Mouse (Mus musculus) B cell, adult 2 months (primary cell): ENCODE measurements at regions not wholly inside any gene's neighbourhood (a gene's known extent, or its start where the extent isn't known, plus 50 kb on each side); places are given as distances from the start of the nearest gene placed in this dataset.

Experiments used
- DNase-seq, 2 experiments: peaks; one replicate each; pipeline ENCODE4 v3.0.0; 2022

GRCm38 (mm10) chr11:71976724-71977481, 60.4 kb downstream of the Aipl1 start:
- no peak for DNase-seq

GRCm38 (mm10) chr11:71971351-71971750, 66.0 kb downstream of the Aipl1 start:
- DNase-seq = no peak

DNA sequence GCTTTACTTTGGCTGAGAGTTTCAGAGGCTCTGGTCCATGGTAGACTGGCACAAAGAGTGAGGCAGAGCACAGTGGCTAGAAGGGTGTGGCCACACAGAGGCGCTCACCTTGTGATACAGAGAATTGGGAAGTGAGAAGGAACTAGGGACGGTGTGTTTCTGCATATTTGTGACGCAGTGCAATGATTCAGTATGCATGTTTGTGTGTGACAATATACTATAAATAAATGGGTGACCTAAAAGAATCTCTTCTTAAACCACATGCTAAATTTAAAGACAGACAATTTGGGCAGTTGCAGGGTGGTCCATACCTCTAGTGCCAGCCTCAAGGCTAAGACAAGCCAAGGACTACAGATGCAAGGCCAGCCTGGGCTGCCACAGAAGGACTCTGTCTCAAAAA, 75.0 kb downstream of the Aipl1 start:
- peak in 1 of 2 experiments; percentile 7 for DNase-seq

GRCm38 (mm10) chr11:71952533-71952932, 84.8 kb downstream of the Aipl1 start:
- DNase-seq = no peak

GRCm38 (mm10) chr11:71947161-71947560, 90.1 kb downstream of the Aipl1 start:
- DNase-seq = no peak

DNA sequence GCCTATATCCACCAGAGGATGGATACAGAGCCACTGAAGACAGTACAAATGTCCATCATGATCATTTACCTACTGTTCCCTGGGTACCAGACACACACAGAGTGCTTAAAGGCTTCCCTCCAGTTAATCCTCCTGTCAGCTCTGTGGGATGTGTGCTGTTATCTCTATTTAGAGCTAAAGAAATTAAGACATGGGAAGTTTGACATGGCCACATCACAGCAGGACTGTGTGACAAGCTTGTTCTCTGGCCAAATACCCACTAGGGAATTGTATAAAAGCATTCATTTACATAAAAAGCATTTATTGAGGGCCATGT, 92.3 kb downstream of the Aipl1 start:
- no peak for DNase-seq

DNA sequence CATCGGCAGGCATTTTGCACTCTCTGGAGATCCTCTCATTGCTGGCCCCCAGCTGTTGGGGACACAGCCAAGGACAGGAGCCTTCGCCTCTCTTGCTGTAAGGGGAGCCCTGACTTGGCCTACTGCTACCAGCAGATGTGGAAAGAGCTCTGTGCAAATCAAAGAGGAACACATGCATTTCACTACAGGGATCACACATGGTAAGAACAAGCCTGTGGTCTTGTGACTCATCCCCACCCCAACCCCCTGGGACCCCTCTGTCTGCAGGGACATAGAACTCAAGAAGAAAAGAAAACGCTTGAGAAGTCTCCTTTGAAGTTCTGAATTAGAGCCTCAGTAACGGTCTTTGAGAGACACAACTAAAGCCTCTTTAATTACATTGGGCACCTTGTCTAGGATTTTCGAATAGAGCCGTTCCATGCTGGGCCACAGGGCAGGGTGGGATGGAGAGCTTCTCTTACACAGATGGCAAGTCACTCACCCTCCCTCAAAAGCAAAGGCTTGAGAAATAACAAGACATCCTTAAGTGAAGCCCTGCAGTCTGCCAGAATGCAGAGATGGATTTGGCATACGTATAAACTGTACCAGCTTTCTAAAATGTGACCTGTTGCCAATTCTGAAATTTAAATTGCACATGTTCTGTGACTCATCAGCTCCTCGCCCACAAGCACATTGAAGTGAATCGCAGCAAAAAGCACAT, 92.8 kb downstream of the Aipl1 start:
- peak in 1 of 2 experiments; percentile 17 for DNase-seq

- DNase-seq = no peak
Observed at GRCm38 (mm10) chr11:71943512-71943911, 93.8 kb downstream of the Aipl1 start.

DNA sequence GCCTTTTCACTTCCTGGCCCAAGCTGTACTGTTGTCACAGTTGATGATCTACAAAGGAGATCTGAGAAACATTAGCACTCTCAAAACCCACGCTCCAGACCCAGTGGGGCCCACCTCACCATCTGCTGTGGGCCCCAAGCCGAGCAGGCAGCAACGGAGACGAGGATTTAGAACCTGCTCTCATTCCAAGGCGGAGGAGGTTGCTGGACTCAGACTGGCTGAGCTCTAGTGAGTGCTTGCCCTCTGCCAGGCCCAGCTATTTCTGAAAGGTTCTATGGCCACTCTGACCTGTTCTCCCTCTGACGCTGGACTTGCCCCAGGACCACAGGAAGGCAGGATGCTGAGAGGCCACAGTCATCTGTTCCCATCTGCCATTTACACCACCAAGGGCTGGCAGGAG, 98.2 kb downstream of the Aipl1 start:
- no peak for DNase-seq

DNA sequence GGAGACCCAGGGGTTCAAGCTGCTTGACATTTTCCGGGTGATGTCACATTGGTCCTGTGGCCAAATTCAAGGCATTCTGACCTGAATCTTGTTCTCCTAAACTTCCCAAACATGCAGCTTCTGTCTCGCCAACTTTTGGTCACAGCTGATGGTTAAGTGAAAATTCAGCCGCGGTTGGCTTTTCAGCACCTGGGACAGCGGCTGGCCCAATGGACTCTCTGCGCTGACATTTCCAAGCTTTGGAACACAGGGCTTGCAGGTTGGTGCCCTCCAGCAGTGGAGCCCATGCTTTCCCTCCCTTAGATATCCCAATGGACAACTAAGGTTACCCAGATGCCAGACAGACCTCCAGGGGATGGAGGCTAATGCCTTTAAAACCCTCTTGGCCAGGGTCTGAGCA, 100.2 kb downstream of the Aipl1 start:
- peak; percentile 2 to 6 for DNase-seq

GRCm38 (mm10) chr11:71929716-71930488, 107.4 kb downstream of the Aipl1 start:
- no peak for DNase-seq

DNA sequence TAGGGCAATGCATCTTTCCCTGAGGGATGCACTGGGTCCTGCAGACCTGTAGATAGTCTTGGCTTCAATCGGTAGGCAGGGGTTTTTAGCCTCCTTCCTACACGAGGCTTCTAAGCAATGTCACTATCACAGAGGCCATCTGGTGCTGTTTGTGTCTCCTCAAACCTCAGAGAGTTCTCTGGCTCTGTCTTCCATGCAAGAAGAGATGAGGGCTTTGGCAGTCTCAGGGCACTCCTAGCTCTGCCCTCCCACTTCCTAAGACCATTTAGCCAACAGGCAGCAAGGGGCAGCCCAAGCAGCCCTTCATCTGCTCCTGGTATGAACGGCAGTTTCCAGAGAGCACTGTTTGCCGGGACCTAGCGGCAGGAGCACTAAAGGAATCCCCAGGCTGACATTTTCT, 122.6 kb downstream of the Aipl1 start:
- DNase-seq = no peak

DNA sequence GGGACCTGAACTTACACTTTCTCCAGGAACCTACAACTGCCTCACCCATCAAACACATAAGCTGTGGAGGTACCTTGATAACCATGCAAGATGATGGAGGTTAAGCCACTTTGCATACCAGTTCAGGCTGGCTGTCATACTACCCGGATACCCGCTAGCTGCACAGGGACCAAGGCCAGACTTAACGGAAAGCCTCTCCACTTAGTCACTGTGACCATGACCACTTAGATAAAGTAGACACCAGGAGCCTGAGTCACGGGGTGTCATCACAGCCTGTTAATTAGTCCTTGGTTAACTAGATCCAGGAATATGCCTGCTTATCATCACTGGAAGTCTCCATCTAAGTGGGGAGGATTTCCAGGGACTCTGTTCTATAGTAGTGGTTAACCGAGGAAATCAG, 124.7 kb downstream of the Aipl1 start:
- DNase-seq = no peak

GRCm38 (mm10) chr11:71911284-71911683, 126.0 kb downstream of the Aipl1 start:
- DNase-seq = no peak

GRCm38 (mm10) chr11:71908616-71909015, 128.7 kb downstream of the Aipl1 start:
- DNase-seq = no peak

- DNase-seq = no peak
Observed at GRCm38 (mm10) chr11:71903020-71903410, 134.3 kb downstream of the Aipl1 start.

GRCm38 (mm10) chr11:71902304-71903019, 134.8 kb downstream of the Aipl1 start:
- DNase-seq = no peak

GRCm38 (mm10) chr11:71900816-71901215, 136.5 kb downstream of the Aipl1 start:
- DNase-seq = no peak

DNA sequence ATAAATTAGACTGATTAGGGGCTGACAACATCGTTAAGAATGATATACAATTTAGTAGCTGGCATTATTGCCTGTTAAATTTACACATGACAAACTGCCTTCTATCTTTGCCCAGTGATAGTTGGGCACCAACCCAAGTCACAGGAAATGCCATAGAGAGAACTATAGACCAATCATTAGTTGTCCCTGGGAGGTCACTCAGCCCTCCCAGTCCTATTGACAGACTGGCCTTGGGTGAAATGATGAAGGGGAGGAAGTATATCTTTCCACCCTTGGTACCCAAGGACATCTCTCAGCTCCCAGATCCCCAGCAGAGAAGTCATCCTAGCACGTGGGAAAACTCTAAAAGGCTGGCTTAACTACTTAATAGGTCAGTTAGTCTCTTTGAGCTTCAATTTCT, 139.8 kb downstream of the Aipl1 start:
- no peak for DNase-seq

GRCm38 (mm10) chr11:71897141-71897540, 140.2 kb downstream of the Aipl1 start:
- no peak for DNase-seq

- DNase-seq = no peak
Observed at GRCm38 (mm10) chr11:71891181-71891580, 141.5 kb downstream of the Wscd1 start.

DNA sequence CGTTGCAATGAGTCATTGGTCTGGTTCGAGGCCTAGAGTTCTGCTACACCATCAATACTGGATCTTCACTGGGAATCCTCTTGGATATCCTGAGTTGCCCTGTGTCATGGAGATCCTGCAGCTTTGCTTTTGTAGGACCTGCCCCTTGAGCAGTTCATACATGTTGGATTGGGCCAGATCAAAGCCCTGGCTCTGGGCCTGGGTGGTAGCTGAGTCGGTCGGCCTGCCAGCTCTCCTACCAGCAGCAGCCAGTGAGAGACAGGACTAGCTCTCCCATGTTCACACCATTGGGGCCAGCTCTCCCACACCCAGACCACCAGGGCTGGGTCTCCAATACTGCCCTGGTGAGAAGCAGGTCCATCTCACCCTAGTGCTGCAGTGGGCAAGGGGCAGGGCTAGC, 139.4 kb downstream of the Wscd1 start:
- no peak for DNase-seq

GRCm38 (mm10) chr11:71887211-71887610, 137.5 kb downstream of the Wscd1 start:
- DNase-seq = no peak
